Mouse (Mus musculus): ENCODE results near the gene Camta1.
A peak's percentile ranks its signal among the peaks of the same experiment; 100 is the strongest.

Camta1 gene

DNA sequence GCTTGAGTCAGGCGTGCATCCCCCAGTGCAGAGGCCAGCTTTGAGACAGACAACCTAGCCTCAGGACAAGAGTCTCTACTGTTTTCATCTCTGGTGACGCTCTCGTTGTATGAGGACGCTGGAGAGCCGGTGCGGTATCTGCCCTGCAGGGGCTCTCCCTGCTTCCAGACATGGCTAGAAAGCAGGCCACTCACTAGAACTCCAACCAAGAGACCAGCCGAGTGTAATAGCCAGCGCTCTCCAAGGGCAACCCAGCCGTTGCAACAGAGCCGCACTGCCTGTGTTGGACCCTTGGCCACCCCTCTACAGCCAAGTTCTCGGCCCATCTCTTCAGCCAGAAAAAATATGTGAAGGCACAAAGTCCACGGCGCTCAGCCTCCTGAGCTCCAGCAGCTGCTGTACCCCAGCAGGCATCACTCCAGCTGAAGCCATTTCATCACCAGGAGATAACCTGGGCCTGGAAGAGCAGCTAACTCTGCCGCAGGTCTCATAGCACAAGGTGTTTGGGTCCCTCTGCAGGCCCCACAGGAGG lies 443.3 kb downstream of the Camta1 start:
- no peak for DNase-seq

DNA sequence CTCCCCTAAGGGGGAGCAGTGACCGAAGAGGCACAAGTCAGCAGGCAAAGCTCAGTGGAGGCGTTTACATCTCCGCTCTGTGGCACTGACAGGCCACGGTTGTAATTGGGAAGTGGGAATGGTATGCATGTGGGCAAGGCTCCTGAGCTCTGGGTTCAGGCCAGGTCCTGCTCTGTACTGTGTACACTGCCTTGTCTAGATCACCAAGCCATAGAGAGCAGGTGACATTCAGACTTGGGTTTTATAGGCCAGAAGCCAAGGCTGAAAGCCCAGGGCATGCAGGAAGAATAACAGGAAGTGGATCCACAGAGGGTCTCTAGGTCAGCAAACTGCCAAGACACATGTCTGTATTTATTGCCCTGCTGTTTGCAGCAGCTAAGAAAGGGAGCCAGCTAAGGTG lies 445.9 kb downstream of the Camta1 start:
- DNase-seq, result no peak

GRCm38 (mm10) chr4:151415376-151415775 lies 446.3 kb downstream of the Camta1 start:
- no peak for DNase-seq

- no peak for DNase-seq
Measured at GRCm38 (mm10) chr4:151414952-151415351, 446.7 kb downstream of the Camta1 start.

DNA sequence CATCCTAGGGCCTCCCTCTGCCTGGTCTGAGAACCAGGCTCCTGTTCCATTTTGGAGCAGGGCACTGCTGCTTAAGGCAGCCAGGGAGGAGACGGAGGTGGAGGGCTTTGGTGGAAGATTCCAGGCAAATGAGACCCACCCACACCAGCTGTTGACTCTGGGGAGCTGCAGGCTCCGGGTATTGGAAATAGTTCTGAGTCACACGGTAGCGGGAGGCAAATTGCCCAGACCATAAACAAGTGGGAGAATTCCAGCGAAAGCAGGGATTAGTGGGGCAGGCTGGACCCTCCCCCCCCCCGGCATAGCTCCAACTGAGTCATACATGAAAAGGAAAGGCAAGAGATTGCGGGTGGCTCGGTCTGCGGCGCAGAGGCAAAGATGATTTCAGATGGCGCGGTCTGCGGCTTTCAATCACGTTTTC lies 450.0 kb downstream of the Camta1 start:
- DNase-seq, result peak; percentile 11

- no peak for DNase-seq
Measured at GRCm38 (mm10) chr4:151411016-151411415, 450.7 kb downstream of the Camta1 start.

DNA sequence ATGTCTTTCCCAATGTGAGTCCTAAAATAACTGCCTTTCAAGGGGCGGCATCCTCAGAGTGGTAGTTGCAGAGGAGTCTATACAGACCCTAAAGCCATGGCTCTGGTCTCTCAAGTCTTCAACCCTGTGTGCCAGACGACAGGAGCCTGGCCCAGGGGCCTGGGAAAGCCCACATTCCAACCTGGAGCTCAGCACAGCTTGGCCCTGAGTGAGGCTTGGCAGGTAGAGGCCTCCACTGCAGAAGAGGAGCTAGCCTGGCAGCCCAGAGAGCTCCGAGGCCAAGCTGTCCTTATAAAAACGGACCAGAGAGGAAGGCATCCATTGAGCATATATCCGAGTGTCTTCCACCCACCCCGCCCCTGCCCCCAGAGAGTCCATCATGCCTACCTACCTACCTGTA lies 452.4 kb downstream of the Camta1 start:
- no peak for DNase-seq

DNA sequence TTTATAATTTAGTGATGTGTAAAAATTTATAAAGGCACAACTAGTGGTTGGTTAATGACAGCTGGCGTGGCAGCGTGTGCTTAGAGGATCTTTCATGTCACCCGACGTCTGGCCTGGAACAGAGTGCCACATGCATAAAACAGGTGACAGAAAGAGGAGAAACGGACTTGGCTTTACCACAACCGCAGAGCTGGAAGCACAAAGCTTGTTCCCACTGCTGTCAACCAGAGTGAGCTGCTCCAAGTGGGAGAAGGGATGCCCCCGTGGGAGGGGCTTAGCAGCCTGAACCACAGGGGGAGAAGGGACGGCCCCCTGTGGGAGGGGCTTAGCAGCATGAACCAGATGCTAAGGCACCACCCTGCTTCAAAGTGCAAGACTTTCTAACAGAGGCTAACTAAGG lies 452.9 kb downstream of the Camta1 start:
- no peak for DNase-seq

GRCm38 (mm10) chr4:151408246-151408645 lies 453.4 kb downstream of the Camta1 start:
- no peak for DNase-seq

- DNase-seq, result no peak
Measured at GRCm38 (mm10) chr4:151407129-151407528, 454.5 kb downstream of the Camta1 start.

GRCm38 (mm10) chr4:151404581-151405256 lies 457.0 kb downstream of the Camta1 start:
- DNase-seq, result no peak

DNA sequence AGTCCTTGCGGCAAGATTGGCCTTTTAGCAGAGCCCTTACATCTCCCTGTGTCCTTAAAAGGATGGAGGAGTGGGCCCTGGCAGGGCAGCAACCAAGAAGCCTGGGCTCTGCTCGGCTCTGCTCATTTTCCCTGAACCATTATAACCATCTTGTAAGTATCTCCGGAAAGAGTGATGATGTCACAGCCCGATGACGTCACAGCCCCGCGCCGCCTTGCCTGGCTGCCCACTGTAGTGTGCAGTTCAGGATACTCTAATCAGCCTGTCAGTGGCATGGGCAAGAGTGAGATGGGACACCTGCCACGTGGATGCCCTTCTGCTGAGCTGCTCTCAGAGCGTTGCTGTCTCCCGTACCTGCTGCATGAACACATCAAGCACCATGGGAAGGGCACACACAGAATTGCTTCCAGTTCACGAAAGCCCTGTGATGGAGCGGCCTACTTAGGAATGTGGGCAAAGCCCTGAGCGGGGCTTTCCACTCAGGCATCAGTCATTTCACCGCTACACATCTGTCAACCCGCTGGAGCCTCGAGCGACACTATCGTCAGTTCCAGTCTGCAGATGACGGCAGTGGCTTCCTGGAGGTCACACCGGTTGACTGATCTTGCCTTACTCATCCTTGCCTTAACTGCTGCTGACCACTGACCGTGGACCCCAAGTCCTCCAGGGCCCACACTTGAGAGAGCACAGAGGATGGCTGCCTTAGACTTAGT lies 459.8 kb downstream of the Camta1 start:
- no peak for DNase-seq

GRCm38 (mm10) chr4:151396536-151396935 lies 465.1 kb downstream of the Camta1 start:
- no peak for DNase-seq

GRCm38 (mm10) chr4:151389345-151389744 lies 472.3 kb downstream of the Camta1 start:
- no peak for DNase-seq

- no peak for DNase-seq
Measured at GRCm38 (mm10) chr4:151386701-151387451, 474.8 kb downstream of the Camta1 start.

DNA sequence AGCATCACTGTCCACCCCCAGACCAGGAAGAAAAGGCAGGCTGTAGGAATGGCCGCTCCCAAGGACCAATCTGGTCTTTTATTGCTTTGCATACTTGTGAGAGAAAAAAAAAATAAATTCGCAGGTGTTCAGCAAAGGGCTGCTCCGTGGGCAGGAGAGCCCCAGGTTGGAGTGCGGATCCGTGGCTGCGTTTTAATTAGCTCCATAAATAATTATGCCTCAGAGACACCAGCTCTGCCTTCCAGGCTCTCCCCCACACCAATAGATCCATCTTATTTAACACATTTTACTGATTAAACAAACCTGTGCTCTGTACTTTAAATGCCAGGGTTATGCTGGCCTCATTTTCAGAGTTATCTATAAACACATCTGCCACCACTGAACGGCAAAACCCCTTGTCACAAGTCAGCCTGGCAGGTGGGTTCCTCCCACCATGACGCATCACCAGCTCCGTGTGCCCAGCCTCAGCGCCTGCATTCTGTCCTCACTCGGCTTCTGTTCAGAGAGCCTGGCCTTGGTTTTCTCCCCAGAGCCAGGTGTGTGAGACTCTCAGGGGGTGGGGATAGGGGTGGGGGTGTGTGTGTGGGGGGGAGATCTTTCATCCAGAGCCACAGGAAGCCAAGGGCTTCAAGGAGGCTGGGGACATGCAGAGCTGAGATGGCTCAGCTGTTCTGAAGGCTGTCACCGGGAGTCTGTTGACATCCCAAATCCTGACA lies 475.5 kb downstream of the Camta1 start:
- no peak for DNase-seq

DNA sequence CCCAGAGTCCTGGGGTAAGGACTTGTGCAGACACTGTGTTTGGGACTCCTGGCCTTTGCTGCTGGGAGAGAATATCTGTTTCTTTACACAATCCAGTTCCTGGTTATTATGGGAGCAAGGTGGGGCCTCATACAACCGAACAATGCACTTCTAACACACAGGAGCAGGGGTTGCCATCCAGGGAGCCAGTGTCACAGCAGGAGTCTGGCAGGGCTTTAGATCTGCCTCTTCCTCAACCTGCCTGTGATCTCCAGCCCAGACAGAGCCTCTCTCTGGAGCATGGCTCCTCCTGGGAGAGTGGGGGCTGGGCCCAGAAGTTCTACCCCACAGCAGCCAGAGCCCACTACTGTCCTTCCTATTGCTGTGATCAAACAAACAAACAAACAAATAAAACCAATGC lies 483.9 kb downstream of the Camta1 start:
- DNase-seq, result no peak

DNA sequence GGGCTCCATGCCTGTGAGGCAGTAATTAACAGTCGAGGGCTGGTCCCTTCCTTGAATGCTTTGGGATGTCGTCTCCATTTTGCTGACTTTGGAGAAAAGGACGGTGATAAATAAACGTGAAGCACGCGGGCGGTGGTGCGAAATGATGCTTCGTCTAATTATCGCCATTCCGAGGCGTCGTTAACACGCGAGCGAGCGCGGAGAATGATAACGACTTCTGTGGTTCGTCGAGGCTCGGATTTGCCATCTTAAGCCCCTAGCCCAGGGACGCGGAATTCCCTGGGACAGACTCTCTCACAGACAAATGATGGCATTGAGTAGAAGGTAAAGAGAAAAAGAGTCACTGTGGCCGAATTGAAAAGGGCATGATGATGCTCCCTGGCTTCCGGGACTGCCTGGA lies 485.4 kb downstream of the Camta1 start:
- no peak for DNase-seq

- DNase-seq, result peak; percentile 13
Measured at GRCm38 (mm10) chr4:151372855-151373566, 488.7 kb downstream of the Camta1 start.

DNA sequence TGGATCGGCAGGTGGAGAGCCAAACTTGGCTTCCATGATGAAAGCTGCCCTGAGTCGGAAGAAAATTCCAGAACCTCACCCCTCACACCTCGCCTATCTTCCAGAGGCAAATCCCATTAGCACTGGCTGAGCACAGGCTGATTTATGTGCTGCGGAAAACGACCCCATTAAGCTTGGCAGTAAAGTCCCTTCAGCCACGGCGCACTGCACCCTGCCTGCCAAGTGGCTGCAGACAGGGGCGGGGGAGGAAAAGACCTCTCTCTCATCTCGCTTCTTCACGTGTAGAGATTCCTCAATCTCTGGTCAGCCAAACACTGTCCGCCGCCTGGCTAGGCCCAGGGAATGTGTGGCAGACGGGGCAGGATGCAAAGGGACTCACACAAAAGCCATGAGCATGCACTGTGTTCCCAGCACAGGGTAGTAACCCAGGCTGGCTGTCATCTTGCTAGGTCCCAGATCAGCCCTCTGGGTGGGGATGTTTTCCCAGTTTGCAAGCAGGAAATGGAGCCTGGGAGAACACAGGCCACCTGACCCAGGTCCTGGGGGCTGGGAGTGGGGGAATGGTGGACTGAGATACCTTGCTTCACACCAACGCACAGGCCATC lies 494.6 kb downstream of the Camta1 start:
- no peak for DNase-seq

GRCm38 (mm10) chr4:151360976-151361673 lies 500.6 kb downstream of the Camta1 start:
- DNase-seq, result no peak

Data from lung, postnatal 14 days (tissue).